8 mouse cellular contexts compared by ENCODE assay signal in genomic region chr11:50886933-50887293, GRCm38 (mm10). TPM values are rescaled to one million over a fixed set of nuclear protein-coding genes. Genes with fewer than 3 reads are reported as not detected.
A peak's percentile ranks its signal among the peaks of the same experiment; 100 is the strongest.
DNase-seq lines count a peak whose midpoint lies in the region; ATAC-seq lines count a peak whose summit lies in the region.

No protein-coding gene starts in this region.

- H3K4me1 ChIP-seq in lung, embryonic 15.5 days = peaks cover 9% of the 10 kb centered on the region; the same call in 1 of the 2 replicates
- H3K4me1 ChIP-seq in neural tube, embryonic 12.5 days = peaks cover 8% of the 10 kb centered on the region

- H3K27ac ChIP-seq in lung, embryonic 15.5 days = peak overlapping the region; percentile 75
- no peak overlapping the region for H3K27ac ChIP-seq in neural tube, embryonic 12.5 days

- H3K4me3 ChIP-seq in lung, embryonic 15.5 days = peak overlapping the region; percentile 46
- peak overlapping the region; percentile 46 for H3K4me3 ChIP-seq in neural tube, embryonic 12.5 days

- H3K27me3 ChIP-seq in lung, embryonic 15.5 days = no peaks in the 10 kb centered on the region
- no peaks in the 10 kb centered on the region for H3K27me3 ChIP-seq in neural tube, embryonic 12.5 days (replicated peaks)

- peak overlapping the region; percentile 58 for H3K9ac ChIP-seq in lung, embryonic 15.5 days
- peak overlapping the region; percentile 66 for H3K9ac ChIP-seq in neural tube, embryonic 12.5 days

- peaks cover 11% of the 10 kb centered on the region; the same call in 1 of the 2 replicates for H3K36me3 ChIP-seq in lung, embryonic 15.5 days
- peaks cover 37% of the 10 kb centered on the region for H3K36me3 ChIP-seq in neural tube, embryonic 12.5 days

- WGBS in lung, embryonic 15.5 days = 3% methylated on average over 10 of the region's 10 CpGs
- WGBS in neural tube, embryonic 12.5 days = 28% methylated on average over 10 of the region's 10 CpGs

- ATAC-seq in lung, embryonic 15.5 days (ENCODE audit: borderline replicate concordance, extremely low read depth, low FRiP score, low TSS enrichment) = peak; percentile 32; the same call in 1 of the 2 replicates
- ATAC-seq in neural tube, embryonic 12.5 days (ENCODE audit: low FRiP score, low read depth) = peak; percentile 22; the same call in 1 of the 2 replicates
- no peak for ATAC-seq in monocyte, adult 5-6 weeks (replicated peaks; ENCODE audit: insufficient number of reproducible peaks, low FRiP score, low TSS enrichment, poor library complexity, severe bottlenecking)

- peak; percentile 9 for DNase-seq in adrenal gland, postnatal 14 days
- DNase-seq in adrenal gland, postnatal 4 days (ENCODE audit: low spot score in 2 of 2) = no peak
- DNase-seq in lung, postnatal 25 days (ENCODE audit: low spot score) = no peak
- peak; percentile 38 to 56 for DNase-seq in kidney, postnatal 4 days
- DNase-seq in thymus, postnatal 36 days = no peak

- H3K4me2 ChIP-seq in lung, embryonic 15.5 days = peak overlapping the region; percentile 79
- H3K4me2 ChIP-seq in neural tube, embryonic 12.5 days (replicated peaks) = peak overlapping the region; percentile 71

- no peaks in the 10 kb centered on the region for H3K9me3 ChIP-seq in lung, embryonic 15.5 days
- no peaks in the 10 kb centered on the region for H3K9me3 ChIP-seq in neural tube, embryonic 12.5 days

RNA-seq across cellular contexts. Expression of gene Zfp454, which starts 0.5 kb away (rescaled TPM):
- total RNA-seq in adrenal gland, postnatal 14 days (2021) = 2.5 and 3.0 TPM in 2 replicates
- total RNA-seq in adrenal gland, postnatal 4 days (2021) = 1 to 10 TPM; 6.0 to 6.7 TPM
- polyA plus RNA-seq in lung, embryonic 15.5 days (2015; fragmentation: Nextera tagmentation; extraction: Ambion mirVana) = 8.1 and 9.2 TPM in 2 replicates
- polyA plus RNA-seq in neural tube, embryonic 12.5 days (2016; fragmentation: Nextera tagmentation; extraction: Ambion mirVana) = 12.3 and 14.7 TPM in 2 replicates
- total RNA-seq in monocyte, adult 5-6 weeks (2017) = not detected in 3 replicates

RNA-seq across cellular contexts. Expression of gene Zfp2, which starts 29.1 kb away (rescaled TPM):
- total RNA-seq in adrenal gland, postnatal 14 days (2021) = 5.0 and 6.0 TPM in 2 replicates
- 10 to 100 TPM; 10.3 to 10.7 TPM for total RNA-seq in adrenal gland, postnatal 4 days (2021)
- polyA plus RNA-seq in lung, embryonic 15.5 days (2015; fragmentation: Nextera tagmentation; extraction: Ambion mirVana) = 13.0 and 13.3 TPM in 2 replicates
- 32.6 and 33.0 TPM in 2 replicates for polyA plus RNA-seq in neural tube, embryonic 12.5 days (2016; fragmentation: Nextera tagmentation; extraction: Ambion mirVana)
- 0.11 TPM in 1 of 3 replicates, not detected in the others for total RNA-seq in monocyte, adult 5-6 weeks (2017)

RNA-seq across cellular contexts. Expression of gene Grm6, which starts 36.4 kb away (rescaled TPM):
- total RNA-seq in adrenal gland, postnatal 14 days (2021) = 0.07 and 1.1 TPM in 2 replicates
- total RNA-seq in adrenal gland, postnatal 4 days (2021) = not detected
- 0.04 TPM in 1 of 2 replicates, not detected in the other for polyA plus RNA-seq in lung, embryonic 15.5 days (2015; fragmentation: Nextera tagmentation; extraction: Ambion mirVana)
- 0.08 TPM in 1 of 2 replicates, not detected in the other for polyA plus RNA-seq in neural tube, embryonic 12.5 days (2016; fragmentation: Nextera tagmentation; extraction: Ambion mirVana)
- total RNA-seq in monocyte, adult 5-6 weeks (2017) = 0.38 TPM in 1 of 3 replicates, not detected in the others

RNA-seq across cellular contexts. Expression of gene Zfp354b, which starts 44.5 kb away (rescaled TPM):
- total RNA-seq in adrenal gland, postnatal 14 days (2021) = 2.1 and 2.9 TPM in 2 replicates
- total RNA-seq in adrenal gland, postnatal 4 days (2021) = 1 to 10 TPM; 1.8 to 2.9 TPM
- 1.3 and 1.4 TPM in 2 replicates for polyA plus RNA-seq in lung, embryonic 15.5 days (2015; fragmentation: Nextera tagmentation; extraction: Ambion mirVana)
- 2.0 and 2.5 TPM in 2 replicates for polyA plus RNA-seq in neural tube, embryonic 12.5 days (2016; fragmentation: Nextera tagmentation; extraction: Ambion mirVana)
- not detected in 3 replicates for total RNA-seq in monocyte, adult 5-6 weeks (2017)

RNA-seq across cellular contexts. Expression of gene Zfp879, which starts 45.6 kb away (rescaled TPM):
- total RNA-seq in adrenal gland, postnatal 14 days (2021) = 0.79 and 0.82 TPM in 2 replicates
- under 1 TPM; 0.64 to 0.71 TPM for total RNA-seq in adrenal gland, postnatal 4 days (2021)
- polyA plus RNA-seq in lung, embryonic 15.5 days (2015; fragmentation: Nextera tagmentation; extraction: Ambion mirVana) = 0.53 and 0.85 TPM in 2 replicates
- 1.1 and 1.5 TPM in 2 replicates for polyA plus RNA-seq in neural tube, embryonic 12.5 days (2016; fragmentation: Nextera tagmentation; extraction: Ambion mirVana)
- not detected in 3 replicates for total RNA-seq in monocyte, adult 5-6 weeks (2017)

Comparison
In these comparisons a context has a peak if more than half of its experiments do, and no peak if none do; other contexts are left out.
1. DNase-seq: peak in adrenal gland, postnatal 14 days (single experiment) and kidney, postnatal 4 days (2 of 2); none in adrenal gland, postnatal 4 days (0 of 2), lung, postnatal 25 days (single experiment) and thymus, postnatal 36 days (0 of 2).